Mouse (Mus musculus) hindbrain, embryonic 13.5 days (tissue): ENCODE measurements around the gene Nxph4. TPM values are rescaled to one million over a fixed set of nuclear protein-coding genes. Genes with fewer than 3 reads are reported as not detected.

Source experiments
- ATAC-seq: fragments of 200-750 bp; cut with Nextera tagmentation; 2 replicates; pipeline ENCODE4 v1.8.0; 2017; ENCODE audit warnings: moderate TSS enrichment; ENCODE audit not compliant: low FRiP score
- H3K27ac ChIP-seq: fragments of 300-500 bp; sonication (generic); 2 replicates; pipeline ENCODE4 v1.5.1; 2015; ENCODE audit warnings: inconsistent platforms, mild to moderate bottlenecking, moderate library complexity
- H3K27me3 ChIP-seq: fragments of 300-500 bp; sonication (generic); 2 replicates; pipeline ENCODE4 v1.6.1; 2015; ENCODE audit warnings: mild to moderate bottlenecking, inconsistent platforms
- H3K36me3 ChIP-seq: fragments of 300-500 bp; sonication (generic); 2 replicates; pipeline ENCODE4 v1.6.1; 2015; ENCODE audit warnings: mild to moderate bottlenecking, inconsistent platforms
- H3K4me1 ChIP-seq: fragments of 300-500 bp; sonication (generic); replicated peaks from 2 replicates; pipeline ENCODE4 v1.6.1; 2015; ENCODE audit warnings: inconsistent platforms
- H3K4me2 ChIP-seq: fragments of 300-500 bp; sonication (generic); 2 replicates; pipeline ENCODE4 v1.6.1; 2015; ENCODE audit warnings: inconsistent platforms, mild to moderate bottlenecking, moderate library complexity
- H3K4me3 ChIP-seq: fragments of 300-500 bp; sonication (generic); 2 replicates; pipeline ENCODE4 v1.5.1; 2015; ENCODE audit warnings: mild to moderate bottlenecking, inconsistent platforms
- H3K9ac ChIP-seq: fragments of 300-500 bp; sonication (generic); 2 replicates; pipeline ENCODE4 v1.6.1; 2015; ENCODE audit warnings: mild to moderate bottlenecking, inconsistent platforms
- H3K9me3 ChIP-seq: fragments of 300-500 bp; sonication (generic); 2 replicates; pipeline ENCODE4 v1.6.1; 2016; ENCODE audit warnings: inconsistent platforms
- WGBS: fragments of 180-500 bp; shearing (Covaris S2); methylation state at CpG from one replicate; pipeline ENCODE4 v1.1.7; 2015; 5-methylcytosine and 5-hydroxymethylcytosine counted together
- polyA plus RNA-seq: library from polyadenylated mRNA; unstranded; fragments of >200 nt; fragmentation: Nextera tagmentation; extraction: Ambion mirVana; gene quantifications from 2 replicates; pipeline ENCODE4 v1.2.1, GENCODE M21; 2015

Nxph4 gene
- polyA plus RNA-seq, 1 experiment from 2014 or later = 176 TPM

GRCm38 (mm10) chr10:127541510-127541909 lies 7.2 kb upstream of the Nxph4 start:
- Histone ChIP-seq H3K36me3 (peaks cover 82% of the 10 kb centered on the region), H3K9ac (no peak overlapping the region), H3K9me3 (no peaks in the 10 kb centered on the region), H3K4me2 (no peak overlapping the region), H3K27me3 (no peaks in the 10 kb centered on the region), H3K4me3 (no peak overlapping the region), H3K27ac (peak overlapping the region; percentile 78; the same call in 1 of the 2 replicates), H3K4me1 (peaks cover 21% of the 10 kb centered on the region)
- no peak for ATAC-seq
- WGBS = 97% methylated on average over 8 of the region's 8 CpGs

- Histone ChIP-seq H3K9me3 (no peaks in the 10 kb centered on the region), H3K4me1 (peaks cover 56% of the 10 kb centered on the region), H3K27ac (peak overlapping the region; percentile 78), H3K4me2 (no peak overlapping the region), H3K36me3 (peaks cover 49% of the 10 kb centered on the region), H3K4me3 (no peak overlapping the region), H3K9ac (no peak overlapping the region), H3K27me3 (peaks cover 30% of the 10 kb centered on the region)
- 22% methylated on average over 7 of the region's 7 CpGs for WGBS
- ATAC-seq = no peak
Measured at GRCm38 (mm10) chr10:127537854-127538583, 3.7 kb upstream of the Nxph4 start.

- Histone ChIP-seq H3K27ac (peak overlapping the region; percentile 91), H3K9ac (peak overlapping the region; percentile 87; the same call in 1 of the 2 replicates), H3K4me1 (peaks cover 59% of the 10 kb centered on the region), H3K27me3 (peaks cover 41% of the 10 kb centered on the region), H3K9me3 (no peaks in the 10 kb centered on the region), H3K4me3 (no peak overlapping the region), H3K4me2 (no peak overlapping the region), H3K36me3 (peaks cover 36% of the 10 kb centered on the region)
- whole genome bisulfite sequencing = 4% methylated on average over 8 of the region's 8 CpGs
- ATAC-seq = no peak
Measured at GRCm38 (mm10) chr10:127536586-127537314, 2.4 kb upstream of the Nxph4 start.

- H3K36me3 ChIP-seq = peaks cover 18% of the 10 kb centered on the region
- WGBS = under 1% methylated on average over 30 of the region's 30 CpGs
Measured at GRCm38 (mm10) chr10:127534929-127535384, 598 bp upstream of the Nxph4 start.

GRCm38 (mm10) chr10:127531548-127531947 lies 2.8 kb downstream of the Nxph4 start:
- Histone ChIP-seq H3K4me1 (peaks cover 100% of the 10 kb centered on the region), H3K27ac (peak overlapping the region; percentile 91), H3K9me3 (no peaks in the 10 kb centered on the region), H3K9ac (peak overlapping the region; percentile 87), H3K36me3 (no peaks in the 10 kb centered on the region), H3K4me3 (peak overlapping the region; percentile 61), H3K4me2 (peak overlapping the region; percentile 86), H3K27me3 (peaks cover 85% of the 10 kb centered on the region)
- ATAC-seq = no peak
- 1% methylated on average over 4 of the region's 4 CpGs for WGBS

More at GRCm38 (mm10) chr10:127534929-127535384, 598 bp upstream of the Nxph4 start:
- Histone ChIP-seq H3K9me3 (no peaks in the 10 kb centered on the region), H3K27me3 (peaks cover 56% of the 10 kb centered on the region), H3K4me2 (peak overlapping the region; percentile 86), H3K27ac (peak overlapping the region; percentile 91), H3K4me3 (peak overlapping the region; percentile 61), H3K9ac (peak overlapping the region; percentile 87), H3K4me1 (peaks cover 77% of the 10 kb centered on the region)
- ATAC-seq = peak; percentile 1; the same call in 1 of the 2 replicates

GRCm38 (mm10) chr10:127530945-127531344 lies 3.4 kb downstream of the Nxph4 start:
- Histone ChIP-seq H3K4me3 (peak overlapping the region; percentile 61), H3K27me3 (peaks cover 88% of the 10 kb centered on the region), H3K4me2 (peak overlapping the region; percentile 86), H3K9ac (peak overlapping the region; percentile 87), H3K9me3 (no peaks in the 10 kb centered on the region), H3K36me3 (peaks cover 4% of the 10 kb centered on the region; the same call in 1 of the 2 replicates), H3K27ac (peak overlapping the region; percentile 91), H3K4me1 (peaks cover 100% of the 10 kb centered on the region)
- under 1% methylated on average over 22 of the region's 25 CpGs for WGBS
- no peak for ATAC-seq

- Histone ChIP-seq H3K4me2 (peak overlapping the region; percentile 86), H3K9ac (peak overlapping the region; percentile 87), H3K4me3 (peak overlapping the region; percentile 61), H3K4me1 (peaks cover 92% of the 10 kb centered on the region), H3K27ac (peak overlapping the region; percentile 91), H3K27me3 (peaks cover 75% of the 10 kb centered on the region), H3K36me3 (peaks cover 5% of the 10 kb centered on the region; the same call in 1 of the 2 replicates), H3K9me3 (no peaks in the 10 kb centered on the region)
- ATAC-seq = peak; percentile 24
- 4% methylated on average over 17 of the region's 17 CpGs for WGBS
Measured at GRCm38 (mm10) chr10:127527481-127527880, 6.9 kb downstream of the Nxph4 start.

GRCm38 (mm10) chr10:127526681-127527080 lies 7.7 kb downstream of the Nxph4 start:
- Histone ChIP-seq H3K9ac (peak overlapping the region; percentile 87), H3K4me1 (peaks cover 88% of the 10 kb centered on the region), H3K27me3 (peaks cover 69% of the 10 kb centered on the region), H3K4me3 (peak overlapping the region; percentile 61), H3K27ac (peak overlapping the region; percentile 91), H3K4me2 (peak overlapping the region; percentile 86), H3K9me3 (no peaks in the 10 kb centered on the region), H3K36me3 (peaks cover 5% of the 10 kb centered on the region; the same call in 1 of the 2 replicates)
- no peak for ATAC-seq
- under 1% methylated on average over 26 of the region's 26 CpGs for WGBS

- H3K27me3 ChIP-seq = peaks cover 66% of the 10 kb centered on the region
- no peak for ATAC-seq
- H3K4me2 ChIP-seq = peak overlapping the region; percentile 86
- WGBS = 4% methylated on average over 26 of the region's 26 CpGs
- no peaks in the 10 kb centered on the region for H3K9me3 ChIP-seq
- peak overlapping the region; percentile 87 for H3K9ac ChIP-seq
- H3K27ac ChIP-seq = peak overlapping the region; percentile 91
- peak overlapping the region; percentile 61 for H3K4me3 ChIP-seq
- peaks cover 88% of the 10 kb centered on the region for H3K4me1 ChIP-seq
- peaks cover 5% of the 10 kb centered on the region; the same call in 1 of the 2 replicates for H3K36me3 ChIP-seq
Measured at GRCm38 (mm10) chr10:127526048-127526447, 8.3 kb downstream of the Nxph4 start.

GRCm38 (mm10) chr10:127524646-127525255 lies 9.6 kb downstream of the Nxph4 start:
- peaks cover 11% of the 10 kb centered on the region for H3K36me3 ChIP-seq
- peaks cover 63% of the 10 kb centered on the region for H3K27me3 ChIP-seq
- H3K9ac ChIP-seq = peak overlapping the region; percentile 87
- H3K4me2 ChIP-seq = peak overlapping the region; percentile 86
- H3K4me1 ChIP-seq = peaks cover 88% of the 10 kb centered on the region
- H3K27ac ChIP-seq = peak overlapping the region; percentile 91
- WGBS = 2% methylated on average over 21 of the region's 23 CpGs
- 0 out of 2 replicates have a peak overlapping the region, but pooled peaks have one; percentile 11 for H3K4me3 ChIP-seq
- no peaks in the 10 kb centered on the region for H3K9me3 ChIP-seq
- 0 out of 2 replicates have a peak, but pooled peaks have one; percentile 3 for ATAC-seq

- Histone ChIP-seq H3K4me1 (peaks cover 73% of the 10 kb centered on the region), H3K4me2 (peak within 1 kb of the TSS; percentile 76), H3K36me3 (peaks cover 29% of the 10 kb centered on the region), H3K27me3 (peaks cover 58% of the 10 kb centered on the region), H3K9ac (peak within 1 kb of the TSS; percentile 70), H3K27ac (peak within 1 kb of the TSS; percentile 9), H3K9me3 (no peaks in the 10 kb centered on the region), H3K4me3 (peak within 1 kb of the TSS; percentile 50)
- WGBS = under 1% methylated on average over 21 of the region's 21 CpGs
- ATAC-seq = peak; percentile 43
Measured at GRCm38 (mm10) chr10:127522088-127522581, 12.2 kb downstream of the Nxph4 start, which contains the start of gene Shmt2. Gene Shmt2, minus strand, starts transcription at chr10:127522444.
